Mouse (Mus musculus) left cerebral cortex, postnatal 36 days (tissue): Measurements from ENCODE around the gene Apol9b. TPM values are rescaled to one million over a fixed set of nuclear protein-coding genes. Genes with fewer than 3 reads are reported as not detected.

Experiments used
- DNase-seq, 2 experiments: peaks; one replicate each; pipeline ENCODE4 v3.0.0; 2021 to 2022; ENCODE audit warnings: low spot score in 2 of 2, mixed read lengths in 1 of 2
- intact Hi-C: fragments of 180-260 bp; cut with DNase I; formaldehyde crosslinking; loops from one replicate; pipeline ENCODE4 v1.15.1; 2025
- total RNA-seq, 2 experiments: library from RNA; stranded (reverse); gene quantifications; 2 replicates each; pipeline ENCODE4 v1.2.3; 2021

Gene Apol9b
- total RNA-seq, 2 experiments from 2014 or later = 0.27 TPM; not detected in 1

DNA sequence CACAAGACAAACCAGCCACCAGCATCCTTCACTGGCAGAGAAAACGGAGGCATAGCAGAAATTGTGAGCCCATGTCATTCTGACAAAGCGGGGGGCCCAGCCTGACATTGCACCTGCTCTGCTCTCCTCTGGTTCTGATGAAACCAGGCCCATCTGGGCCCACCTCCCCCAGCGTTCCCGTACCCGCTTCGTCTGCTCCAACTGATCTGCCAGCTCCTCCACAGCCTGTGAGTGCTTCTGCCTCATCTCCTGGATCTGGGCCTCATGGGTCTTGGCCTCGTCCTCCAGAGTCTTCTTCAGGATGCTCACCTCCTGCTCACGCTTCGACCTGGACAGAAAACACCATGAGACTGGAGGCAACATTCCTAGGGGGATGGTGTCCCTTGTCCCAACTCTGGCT is 42.1 kb downstream of the Apol9b start:
- DNase-seq = no peak

GRCm38 (mm10) chr15:77773099-77773915 is 44.5 kb downstream of the Apol9b start:
- no peak for DNase-seq
- intact Hi-C loops = no loop called here

More for the DNA sequence above, 42.1 kb downstream of the Apol9b start:
- intact Hi-C loops = no loop called here

GRCm38 (mm10) chr15:77774303-77774702 is 45.5 kb downstream of the Apol9b start:
- DNase-seq = no peak
- intact Hi-C loops = loop anchor here (2.0 kb wide), 1 partner anchor 138 kb away; no protein-coding TSS in a partner anchor

- DNase-seq = peak; percentile 62 to 68
- intact Hi-C loops = loop anchor here (2.0 kb wide), 1 partner anchor 137 kb away; no protein-coding TSS in a partner anchor
These were observed 46.5 kb downstream of the Apol9b start for GRCm38 (mm10) chr15:77775186-77775963.

- intact Hi-C loops = loop anchor here (10.0 kb wide), 1 partner anchor 652 kb away; no protein-coding TSS in a partner anchor
- DNase-seq = no peak
These were observed 53.7 kb downstream of the Apol9b start for GRCm38 (mm10) chr15:77782449-77783014.

GRCm38 (mm10) chr15:77784039-77784824 is 55.4 kb downstream of the Apol9b start:
- intact Hi-C loops = loop anchor here (2.0 to 10.0 kb wide), 2 partner anchors 57 to 651 kb away; no protein-coding TSS in a partner anchor
- DNase-seq = peak; percentile 82 to 83

GRCm38 (mm10) chr15:77785807-77786206 is 57.0 kb downstream of the Apol9b start:
- no peak for DNase-seq
- intact Hi-C loops = loop anchor here (2.0 to 10.0 kb wide), 2 partner anchors 55 to 649 kb away; no protein-coding TSS in a partner anchor

Other genes starting within 250 kb of the Apol9b start
- not detected for gene Apol11a, start 220.8 kb upstream of the Apol9b start, total RNA-seq
- not detected for gene Apol7c, start 195.7 kb upstream of the Apol9b start, total RNA-seq
- gene 1700025B11Rik, start 167.1 kb upstream of the Apol9b start, total RNA-seq = not detected
- under 1 TPM in 1 of 2 experiments, not detected in 1; 0.23 TPM for gene Apol10b, start 132.9 kb upstream of the Apol9b start, total RNA-seq
- gene Gm36245, start 129.8 kb upstream of the Apol9b start, total RNA-seq = not detected
- not detected for gene Apol11b, start 85.8 kb upstream of the Apol9b start, total RNA-seq
- not detected for gene Apol7e, start 30.2 kb upstream of the Apol9b start, total RNA-seq
- 1 to 10 TPM; 4.0 TPM for gene Apol8, start 28.0 kb downstream of the Apol9b start, total RNA-seq
- gene Myh9, start 113.1 kb downstream of the Apol9b start, total RNA-seq = 10 to 100 TPM; 58.0 to 77.6 TPM
- gene Txn2, start 200.0 kb downstream of the Apol9b start, total RNA-seq = 100 to 1,000 TPM; 125 to 150 TPM
- gene Foxred2, start 227.7 kb downstream of the Apol9b start, total RNA-seq = 10 to 100 TPM; 11.9 to 12.3 TPM
- gene Eif3d, start 241.8 kb downstream of the Apol9b start, total RNA-seq = 100 to 1,000 TPM in 1 of 2 experiments, 10 to 100 TPM in 1; 94.5 to 104 TPM